Mouse (Mus musculus): Measurements from ENCODE around the gene Prss43. TPM values are rescaled to one million over a fixed set of nuclear protein-coding genes. Genes with fewer than 3 reads are reported as not detected.

The Prss43 gene
- polyA plus RNA-seq, 2 experiments, result not detected

GRCm38 (mm10) chr9:110825426-110825825, 1.1 kb upstream of the Prss43 start:
- H3K9ac ChIP-seq (ENCODE audit: low read depth, low read length, severe bottlenecking), result no peak overlapping the region
- H3K4me2 ChIP-seq (replicated peaks; ENCODE audit: low read depth, low read length, severe bottlenecking), result no peak overlapping the region
- no peak overlapping the region for H3K4me3 ChIP-seq (replicated peaks; ENCODE audit: low read length)
- no peaks in the 10 kb centered on the region for H3K4me1 ChIP-seq (ENCODE audit: control insufficient read depth, insufficient read depth, low read length)
- DNase-seq (ENCODE audit: low spot score) (no peak), ATAC-seq (ENCODE audit: low FRiP score, low read depth) (no peak)
- H3K9me3 ChIP-seq (ENCODE audit: control insufficient read depth, low read length), result no peaks in the 10 kb centered on the region
- no peak for TF ChIP-seq POLR2A (IDR thresholded peaks at IDR 0.05; ENCODE audit: borderline replicate concordance, extremely low read depth, insufficient read depth, insufficient read length)
- H3K36me3 ChIP-seq (ENCODE audit: control insufficient read depth, insufficient read depth, low read length), result no peaks in the 10 kb centered on the region
- 68% methylated on average over 4 of the region's 4 CpGs for whole genome bisulfite sequencing
- no peak overlapping the region for H3K27ac ChIP-seq (replicated peaks; ENCODE audit: low read depth, low read length)
- H3K27me3 ChIP-seq (ENCODE audit: control insufficient read depth, insufficient read depth, low read length), result no peaks in the 10 kb centered on the region

- ATAC-seq (ENCODE audit: low FRiP score, low read depth) (no peak), DNase-seq (ENCODE audit: low spot score) (no peak)
- Histone ChIP-seq H3K4me2 (replicated peaks; ENCODE audit: low read depth, low read length, severe bottlenecking) (no peak overlapping the region), H3K4me3 (replicated peaks; ENCODE audit: low read length) (no peak overlapping the region), H3K4me1 (ENCODE audit: control insufficient read depth, insufficient read depth, low read length) (no peaks in the 10 kb centered on the region), H3K9ac (ENCODE audit: low read depth, low read length, severe bottlenecking) (no peak overlapping the region), H3K9me3 (ENCODE audit: control insufficient read depth, low read length) (no peaks in the 10 kb centered on the region), H3K27me3 (ENCODE audit: control insufficient read depth, insufficient read depth, low read length) (no peaks in the 10 kb centered on the region), H3K27ac (replicated peaks; ENCODE audit: low read depth, low read length) (no peak overlapping the region), H3K36me3 (ENCODE audit: control insufficient read depth, insufficient read depth, low read length) (no peaks in the 10 kb centered on the region)
- no peak for TF ChIP-seq POLR2A (IDR thresholded peaks at IDR 0.05; ENCODE audit: borderline replicate concordance, extremely low read depth, insufficient read depth, insufficient read length)
- 68% methylated on average over 7 of the region's 7 CpGs for WGBS
Observed at GRCm38 (mm10) chr9:110825832-110826231, 658 bp upstream of the Prss43 start.

GRCm38 (mm10) chr9:110833021-110833420, 6.5 kb downstream of the Prss43 start:
- no peak for TF ChIP-seq POLR2A (IDR thresholded peaks at IDR 0.05; ENCODE audit: borderline replicate concordance, extremely low read depth, insufficient read depth, insufficient read length)
- no peaks in the 10 kb centered on the region for H3K9me3 ChIP-seq (ENCODE audit: control insufficient read depth, low read length)
- H3K4me3 ChIP-seq (replicated peaks; ENCODE audit: low read length), result no peak overlapping the region
- H3K27ac ChIP-seq (replicated peaks; ENCODE audit: low read depth, low read length), result no peak overlapping the region
- DNase-seq (ENCODE audit: low spot score) (peak; percentile 13), ATAC-seq (ENCODE audit: low FRiP score, low read depth) (no peak)
- no peaks in the 10 kb centered on the region for H3K27me3 ChIP-seq (ENCODE audit: control insufficient read depth, insufficient read depth, low read length)
- no peak overlapping the region for H3K4me2 ChIP-seq (replicated peaks; ENCODE audit: low read depth, low read length, severe bottlenecking)
- WGBS, result 78% methylated on average over 5 of the region's 5 CpGs
- H3K9ac ChIP-seq (ENCODE audit: low read depth, low read length, severe bottlenecking), result no peak overlapping the region
- no peaks in the 10 kb centered on the region for H3K36me3 ChIP-seq (ENCODE audit: control insufficient read depth, insufficient read depth, low read length)
- H3K4me1 ChIP-seq (ENCODE audit: control insufficient read depth, insufficient read depth, low read length), result no peaks in the 10 kb centered on the region

GRCm38 (mm10) chr9:110834411-110834810, 7.9 kb downstream of the Prss43 start, which contains the start of gene Prss45:
Gene Prss45 (plus strand): TSS chr9:110834588.
- Histone ChIP-seq H3K9ac (ENCODE audit: low read depth, low read length, severe bottlenecking) (no peak within 1 kb of the TSS), H3K36me3 (ENCODE audit: control insufficient read depth, insufficient read depth, low read length) (no peaks in the 10 kb centered on the region), H3K27ac (replicated peaks; ENCODE audit: low read depth, low read length) (no peak within 1 kb of the TSS), H3K27me3 (ENCODE audit: control insufficient read depth, insufficient read depth, low read length) (no peaks in the 10 kb centered on the region), H3K4me1 (ENCODE audit: control insufficient read depth, insufficient read depth, low read length) (no peaks in the 10 kb centered on the region), H3K4me3 (replicated peaks; ENCODE audit: low read length) (no peak within 1 kb of the TSS), H3K4me2 (replicated peaks; ENCODE audit: low read depth, low read length, severe bottlenecking) (no peak within 1 kb of the TSS), H3K9me3 (ENCODE audit: control insufficient read depth, low read length) (no peaks in the 10 kb centered on the region)
- DNase-seq (ENCODE audit: low spot score) (no peak), ATAC-seq (ENCODE audit: low FRiP score, low read depth) (no peak)
- TF ChIP-seq POLR2A (IDR thresholded peaks at IDR 0.05; ENCODE audit: borderline replicate concordance, extremely low read depth, insufficient read depth, insufficient read length), result no peak
- WGBS, result 79% methylated on average over 19 of the region's 19 CpGs

GRCm38 (mm10) chr9:110834961-110835360, 8.5 kb downstream of the Prss43 start:
- H3K36me3 ChIP-seq (ENCODE audit: control insufficient read depth, insufficient read depth, low read length), result no peaks in the 10 kb centered on the region
- H3K27me3 ChIP-seq (ENCODE audit: control insufficient read depth, insufficient read depth, low read length), result no peaks in the 10 kb centered on the region
- no peak for TF ChIP-seq POLR2A (IDR thresholded peaks at IDR 0.05; ENCODE audit: borderline replicate concordance, extremely low read depth, insufficient read depth, insufficient read length)
- no peaks in the 10 kb centered on the region for H3K9me3 ChIP-seq (ENCODE audit: control insufficient read depth, low read length)
- no peak for ATAC-seq (ENCODE audit: low FRiP score, low read depth)
- 38% methylated on average over 10 of the region's 10 CpGs for WGBS
- no peak overlapping the region for H3K4me2 ChIP-seq (replicated peaks; ENCODE audit: low read depth, low read length, severe bottlenecking)
- no peak for DNase-seq (ENCODE audit: low spot score)
- no peaks in the 10 kb centered on the region for H3K4me1 ChIP-seq (ENCODE audit: control insufficient read depth, insufficient read depth, low read length)
- no peak overlapping the region for H3K27ac ChIP-seq (replicated peaks; ENCODE audit: low read depth, low read length)
- no peak overlapping the region for H3K4me3 ChIP-seq (replicated peaks; ENCODE audit: low read length)
- H3K9ac ChIP-seq (ENCODE audit: low read depth, low read length, severe bottlenecking), result no peak overlapping the region

GRCm38 (mm10) chr9:110836112-110836511, 9.6 kb downstream of the Prss43 start:
- Histone ChIP-seq H3K4me3 (replicated peaks; ENCODE audit: low read length) (no peak overlapping the region), H3K4me2 (replicated peaks; ENCODE audit: low read depth, low read length, severe bottlenecking) (no peak overlapping the region), H3K4me1 (ENCODE audit: control insufficient read depth, insufficient read depth, low read length) (no peaks in the 10 kb centered on the region), H3K9me3 (ENCODE audit: control insufficient read depth, low read length) (no peaks in the 10 kb centered on the region), H3K9ac (ENCODE audit: low read depth, low read length, severe bottlenecking) (no peak overlapping the region), H3K27ac (replicated peaks; ENCODE audit: low read depth, low read length) (no peak overlapping the region), H3K36me3 (ENCODE audit: control insufficient read depth, insufficient read depth, low read length) (no peaks in the 10 kb centered on the region), H3K27me3 (ENCODE audit: control insufficient read depth, insufficient read depth, low read length) (no peaks in the 10 kb centered on the region)
- WGBS, result 49% methylated on average over 2 of the region's 2 CpGs
- no peak for TF ChIP-seq POLR2A (IDR thresholded peaks at IDR 0.05; ENCODE audit: borderline replicate concordance, extremely low read depth, insufficient read depth, insufficient read length)
- DNase-seq (ENCODE audit: low spot score) (no peak), ATAC-seq (ENCODE audit: low FRiP score, low read depth) (no peak)
